Mouse (Mus musculus): ENCODE measurements around the gene Panx1.

DNA sequence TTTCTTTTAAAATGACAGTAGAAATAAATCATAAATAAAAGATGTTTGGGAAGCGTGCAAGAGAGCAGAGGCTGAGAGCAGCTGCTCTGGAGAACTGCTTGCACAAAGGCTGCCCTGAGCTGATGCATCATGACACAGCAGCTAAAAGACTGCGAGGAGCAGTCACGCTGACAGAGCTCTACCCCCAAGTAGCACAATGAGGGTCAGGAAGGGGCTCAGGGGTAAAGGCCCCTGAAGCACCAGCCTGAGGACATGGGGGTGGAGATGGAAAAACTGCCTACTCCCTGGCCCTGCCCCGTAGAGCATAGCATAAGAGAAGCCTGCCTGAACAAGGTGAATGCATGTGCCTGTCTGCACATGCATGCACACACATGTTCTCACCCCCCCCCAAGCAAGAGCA is 8.5 kb downstream of the Panx1 start:
- no peak for TF ChIP-seq POLR2AphosphoS5 (IDR thresholded peaks at IDR 0.05; ENCODE audit: insufficient replicate concordance, low read depth, low read length)
- no peak for TF ChIP-seq CTCF (IDR thresholded peaks at IDR 0.05; ENCODE audit: low read depth, low read length)
- TF ChIP-seq GATA1 (IDR thresholded peaks at IDR 0.05; ENCODE audit: borderline replicate concordance, low read length): no peak

Measured in G1E (cell line).